Mouse (Mus musculus) heart, postnatal 36 days (tissue): Measurements from ENCODE around the gene Smim26. TPM values are rescaled to one million over a fixed set of nuclear protein-coding genes. Genes with fewer than 3 reads are reported as not detected.
"Not testable (repeated sequence)": the region's sequence is repeated elsewhere in the genome, so short reads cannot be mapped to it uniquely, and the experiment has no call there.

Experiments used
- DNase-seq, 2 experiments: peaks; one replicate each; pipeline ENCODE4 v3.0.0; 2021 to 2022
- intact Hi-C: fragments of 180-260 bp; cut with DNase I; formaldehyde crosslinking; loops from one replicate; pipeline ENCODE4 v1.15.1; 2025
- total RNA-seq, 2 experiments: library from RNA; stranded (reverse); gene quantifications; 2 replicates each; pipeline ENCODE4 v1.2.3; 2021

Smim26 gene
- total RNA-seq: 100 to 1,000 TPM in 1 of 2 experiments, 10 to 100 TPM in 1; 91.7 to 105 TPM

GRCm38 (mm10) chr2:144593951-144594651 is at the start of gene Smim26:
Gene Smim26 (plus strand): TSS chr2:144594054.
- intact Hi-C loops: loop anchor here (2.0 to 5.0 kb wide), 2 partner anchors 43 to 67 kb away; partner anchors contain the start of genes Dzank1, Polr3f and Rbbp9
- peak; percentile 75 to 76 for DNase-seq

- DNase-seq: no peak
- intact Hi-C loops: no loop called here
Observed at GRCm38 (mm10) chr2:144544630-144545029, 49.2 kb upstream of the Smim26 start.

GRCm38 (mm10) chr2:144545061-144545460 is 48.8 kb upstream of the Smim26 start:
- intact Hi-C loops: no loop called here
- DNase-seq: no peak

GRCm38 (mm10) chr2:144545481-144545880 is 48.4 kb upstream of the Smim26 start:
- intact Hi-C loops: no loop called here
- no peak for DNase-seq

GRCm38 (mm10) chr2:144547559-144547958 is 46.3 kb upstream of the Smim26 start:
- no peak for DNase-seq
- intact Hi-C loops: no loop called here

- peak; percentile 53 to 64 for DNase-seq
- intact Hi-C loops: loop anchor here (2.0 to 5.0 kb wide), 3 partner anchors 22 to 93 kb away; partner anchors contain the start of gene Smim26
Observed at GRCm38 (mm10) chr2:144550529-144550928, 43.3 kb upstream of the Smim26 start, which contains the start of gene Rbbp9. Gene Rbbp9 (minus strand): TSS chr2:144550869.

GRCm38 (mm10) chr2:144553905-144554304 is 39.9 kb upstream of the Smim26 start:
- intact Hi-C loops: loop anchor here (5.0 kb wide), 1 partner anchor 97 kb away; no protein-coding TSS in a partner anchor
- no peak for DNase-seq

- intact Hi-C loops: loop anchor here (5.0 kb wide), 1 partner anchor 188 kb away; the partner anchor contains the start of genes Kat14 and Pet117
- no peak for DNase-seq
Observed at GRCm38 (mm10) chr2:144555286-144555819, 38.5 kb upstream of the Smim26 start.

GRCm38 (mm10) chr2:144555820-144556552 is 37.9 kb upstream of the Smim26 start, which contains the start of gene Sec23b:
Gene Sec23b (plus strand): TSS chr2:144556229.
- intact Hi-C loops: loop anchor here (2.0 to 5.0 kb wide), 2 partner anchors 29 to 189 kb away; partner anchors contain the start of genes Dzank1, Kat14, Pet117 and Polr3f
- DNase-seq: peak; percentile 95

GRCm38 (mm10) chr2:144588723-144589122 is 5.1 kb upstream of the Smim26 start:
- intact Hi-C loops: no loop called here
- DNase-seq: no peak

- DNase-seq: not testable (repeated sequence)
- intact Hi-C loops: loop anchor here (5.0 kb wide), 1 partner anchor 66 kb away; the partner anchor contains the start of genes Dzank1 and Polr3f
Observed at GRCm38 (mm10) chr2:144593036-144593435, 818 bp upstream of the Smim26 start.

GRCm38 (mm10) chr2:144598006-144598405 is 4.2 kb downstream of the Smim26 start:
- intact Hi-C loops: no loop called here
- no peak for DNase-seq

GRCm38 (mm10) chr2:144599831-144600687 is 6.2 kb downstream of the Smim26 start, which contains the start of gene Dtd1:
Gene Dtd1 (plus strand): TSS chr2:144599897.
- intact Hi-C loops: no loop called here
- peak; percentile 86 to 88 for DNase-seq

GRCm38 (mm10) chr2:144601576-144601975 is 7.7 kb downstream of the Smim26 start:
- intact Hi-C loops: no loop called here

GRCm38 (mm10) chr2:144613956-144614355 is 20.1 kb downstream of the Smim26 start:
- no peak for DNase-seq
- intact Hi-C loops: no loop called here

More at GRCm38 (mm10) chr2:144601576-144601975, 7.7 kb downstream of the Smim26 start:
- DNase-seq: no peak

- no peak for DNase-seq
- intact Hi-C loops: no loop called here
Observed at GRCm38 (mm10) chr2:144617074-144617874, 23.4 kb downstream of the Smim26 start.

GRCm38 (mm10) chr2:144621491-144621890 is 27.6 kb downstream of the Smim26 start:
- intact Hi-C loops: no loop called here
- DNase-seq: no peak

GRCm38 (mm10) chr2:144633551-144633950 is 39.7 kb downstream of the Smim26 start:
- intact Hi-C loops: no loop called here
- no peak for DNase-seq

- intact Hi-C loops: no loop called here
- DNase-seq: no peak
Observed at GRCm38 (mm10) chr2:144634231-144634630, 40.4 kb downstream of the Smim26 start.
